Comparison of ENCODE assay signal across 1 mouse cellular context in genomic region chr13:49846751-49847150, GRCm38 (mm10).
TF ChIP-seq lines count a peak whose summit lies in the region.

No protein-coding gene starts in this region.

TF ChIP-seq in MEL, 35 proteins besides CTCF, POLR2A, EP300 and RAD21 (continued from another document):
- peak; percentile 99 for TF ChIP-seq GATA1 (IDR thresholded peaks at IDR 0.05; ENCODE audit: low read depth, low read length)
- peak; percentile 77; the same call in 1 of the 2 replicates for TF ChIP-seq MXI1 (IDR thresholded peaks at IDR 0.05; ENCODE audit: low read depth, low read length)
- TF ChIP-seq TCF12 (IDR thresholded peaks at IDR 0.05; ENCODE audit: low read depth, low read length) = peak; percentile 72
- TF ChIP-seq ZKSCAN1 (IDR thresholded peaks at IDR 0.05; ENCODE audit: low read depth, low read length) = no peak; the same call in 1 of the 2 replicates
- no peak for TF ChIP-seq BHLHE40 (IDR thresholded peaks at IDR 0.05; ENCODE audit: borderline replicate concordance, low read depth, low read length)
- peak; percentile 69 for TF ChIP-seq SIN3A (IDR thresholded peaks at IDR 0.05; ENCODE audit: low read length)
